Mouse (Mus musculus): ENCODE results near the gene Hcn2. TPM values are rescaled to one million over a fixed set of nuclear protein-coding genes. Genes with fewer than 3 reads are reported as not detected.

Gene Hcn2
- 0.02 TPM in 1 of 2 replicates, not detected in the other for polyA plus RNA-seq (2015; fragmentation: Nextera tagmentation; extraction: Ambion mirVana)

GRCm38 (mm10) chr10:79716254-79716987 is at the start of gene Hcn2:
Hcn2 (plus strand) TSS chr10:79716634.
- peak within 1 kb of the TSS; percentile 62 for H3K4me3 ChIP-seq (replicated peaks)
- H3K36me3 ChIP-seq (replicated peaks), result peaks cover 14% of the 10 kb centered on the region
- no peak within 1 kb of the TSS for H3K9ac ChIP-seq
- H3K4me1 ChIP-seq (replicated peaks), result peaks cover 43% of the 10 kb centered on the region
- H3K27ac ChIP-seq (replicated peaks), result no peak within 1 kb of the TSS
- WGBS (ENCODE audit: insufficient replicate concordance), result 2% methylated on average over 62 of the region's 91 CpGs
- H3K4me2 ChIP-seq, result peak within 1 kb of the TSS; percentile 88
- H3K27me3 ChIP-seq, result peaks cover 76% of the 10 kb centered on the region
- ATAC-seq (ENCODE audit: insufficient read depth), result no peak
- H3K9me3 ChIP-seq (replicated peaks), result no peaks in the 10 kb centered on the region

- no peak overlapping the region for H3K4me2 ChIP-seq
- H3K9me3 ChIP-seq (replicated peaks), result no peaks in the 10 kb centered on the region
- H3K27ac ChIP-seq (replicated peaks), result no peak overlapping the region
- peaks cover 33% of the 10 kb centered on the region for H3K4me1 ChIP-seq (replicated peaks)
- H3K27me3 ChIP-seq, result peaks cover 5% of the 10 kb centered on the region; the same call in 1 of the 2 replicates
- no peak overlapping the region for H3K9ac ChIP-seq
- no peak overlapping the region for H3K4me3 ChIP-seq (replicated peaks)
- no peaks in the 10 kb centered on the region; the same call in 1 of the 2 replicates for H3K36me3 ChIP-seq (replicated peaks)
- ATAC-seq (ENCODE audit: insufficient read depth), result no peak
- WGBS (ENCODE audit: insufficient replicate concordance), result 64% methylated on average over 5 of the region's 5 CpGs
Observed at GRCm38 (mm10) chr10:79668076-79668475, 48.4 kb upstream of the Hcn2 start.

DNA sequence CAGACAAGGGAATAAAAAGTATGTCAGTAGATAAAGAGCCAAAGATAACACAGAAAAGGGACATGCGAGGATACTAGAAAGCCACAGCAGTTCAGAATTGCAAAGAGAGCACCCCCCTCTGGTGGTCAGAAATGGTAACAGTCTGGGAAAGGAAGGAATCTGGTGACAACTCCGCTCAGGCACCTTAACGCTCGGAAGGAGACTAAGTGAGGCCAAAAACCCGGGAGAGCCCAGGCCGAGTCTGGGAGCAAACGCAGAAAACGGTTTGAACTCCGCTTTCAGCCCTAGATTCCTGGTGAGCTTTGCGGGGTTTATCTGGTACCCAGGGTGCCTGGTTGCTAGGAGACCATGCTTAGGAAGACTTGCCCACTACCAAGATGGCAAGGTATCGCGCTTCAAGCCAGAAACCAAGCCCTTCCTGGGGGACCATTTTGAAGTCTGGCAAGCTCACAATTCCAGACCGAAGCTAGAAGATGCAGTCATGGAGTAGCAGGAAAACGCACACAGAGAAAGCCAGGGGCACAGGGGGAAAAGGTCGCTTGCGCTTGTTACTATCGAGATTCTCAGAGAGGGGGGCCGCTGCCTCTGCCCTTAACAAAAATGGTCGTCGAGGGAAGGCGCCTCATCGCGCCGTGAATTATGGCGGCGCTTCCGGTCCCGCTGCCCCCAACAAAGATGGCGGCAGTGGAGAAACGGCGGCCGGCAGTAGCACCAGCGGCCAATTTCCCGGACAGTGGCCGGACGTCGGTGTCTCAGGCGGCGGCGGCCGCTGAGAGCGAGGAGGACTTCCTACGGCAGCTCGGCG is 47.5 kb upstream of the Hcn2 start, which contains the start of gene Tpgs1:
Tpgs1 (plus strand) TSS at position 599 of the 805 bp plus-strand sequence.
- Histone ChIP-seq H3K4me2 (peak within 1 kb of the TSS; percentile 88), H3K27ac (replicated peaks) (peak within 1 kb of the TSS; percentile 88), H3K4me3 (replicated peaks) (peak within 1 kb of the TSS; percentile 96), H3K36me3 (replicated peaks) (no peaks in the 10 kb centered on the region; the same call in 1 of the 2 replicates), H3K9me3 (replicated peaks) (no peaks in the 10 kb centered on the region), H3K9ac (peak within 1 kb of the TSS; percentile 80), H3K27me3 (peaks cover 5% of the 10 kb centered on the region; the same call in 1 of the 2 replicates), H3K4me1 (replicated peaks) (peaks cover 33% of the 10 kb centered on the region)
- ATAC-seq (ENCODE audit: insufficient read depth), result peak; percentile 80
- 1% methylated on average over 45 of the region's 45 CpGs for WGBS (ENCODE audit: insufficient replicate concordance)

DNA sequence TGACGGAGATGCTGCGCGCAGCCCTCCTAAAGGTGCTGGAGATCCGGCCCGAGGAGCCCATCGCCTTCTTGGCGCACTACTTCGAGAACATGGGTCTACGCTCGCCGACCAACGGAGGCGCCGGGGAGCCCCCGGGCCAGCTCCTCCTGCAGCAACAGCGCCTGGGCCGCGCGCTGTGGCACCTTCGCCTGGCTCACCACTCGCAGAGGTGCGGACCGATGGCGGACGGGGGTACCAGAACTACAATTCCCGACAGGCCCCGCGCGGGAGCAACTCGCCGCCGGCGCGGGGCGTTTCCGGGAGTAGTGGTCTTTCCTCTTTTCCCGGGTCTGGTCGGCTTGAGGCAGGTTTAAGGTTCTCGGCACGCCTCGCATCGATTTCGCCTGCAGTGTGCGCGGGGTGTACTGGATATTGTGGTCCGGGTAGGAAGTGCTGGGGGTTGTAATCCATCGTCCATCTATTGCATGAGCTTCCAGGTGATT is 46.8 kb upstream of the Hcn2 start:
- Histone ChIP-seq H3K4me1 (replicated peaks) (peaks cover 33% of the 10 kb centered on the region), H3K27me3 (peaks cover 5% of the 10 kb centered on the region; the same call in 1 of the 2 replicates), H3K27ac (replicated peaks) (peak overlapping the region; percentile 88), H3K9me3 (replicated peaks) (no peaks in the 10 kb centered on the region), H3K4me2 (peak overlapping the region; percentile 88), H3K4me3 (replicated peaks) (peak overlapping the region; percentile 96), H3K36me3 (replicated peaks) (no peaks in the 10 kb centered on the region; the same call in 1 of the 2 replicates), H3K9ac (peak overlapping the region; percentile 80)
- under 1% methylated on average over 47 of the region's 47 CpGs for WGBS (ENCODE audit: insufficient replicate concordance)
- peak; percentile 45 for ATAC-seq (ENCODE audit: insufficient read depth)

- H3K9me3 ChIP-seq (replicated peaks), result no peaks in the 10 kb centered on the region
- peaks cover 33% of the 10 kb centered on the region for H3K4me1 ChIP-seq (replicated peaks)
- H3K4me3 ChIP-seq (replicated peaks), result peak overlapping the region; percentile 96
- H3K9ac ChIP-seq, result peak overlapping the region; percentile 80
- H3K4me2 ChIP-seq, result peak overlapping the region; percentile 88
- 31% methylated on average over 15 of the region's 15 CpGs for WGBS (ENCODE audit: insufficient replicate concordance)
- H3K36me3 ChIP-seq (replicated peaks), result no peaks in the 10 kb centered on the region; the same call in 1 of the 2 replicates
- ATAC-seq (ENCODE audit: insufficient read depth), result peak; percentile 10; the same call in 1 of the 2 replicates
- peak overlapping the region; percentile 88 for H3K27ac ChIP-seq (replicated peaks)
- peaks cover 5% of the 10 kb centered on the region; the same call in 1 of the 2 replicates for H3K27me3 ChIP-seq
Observed at GRCm38 (mm10) chr10:79670071-79670888, 46.2 kb upstream of the Hcn2 start.

DNA sequence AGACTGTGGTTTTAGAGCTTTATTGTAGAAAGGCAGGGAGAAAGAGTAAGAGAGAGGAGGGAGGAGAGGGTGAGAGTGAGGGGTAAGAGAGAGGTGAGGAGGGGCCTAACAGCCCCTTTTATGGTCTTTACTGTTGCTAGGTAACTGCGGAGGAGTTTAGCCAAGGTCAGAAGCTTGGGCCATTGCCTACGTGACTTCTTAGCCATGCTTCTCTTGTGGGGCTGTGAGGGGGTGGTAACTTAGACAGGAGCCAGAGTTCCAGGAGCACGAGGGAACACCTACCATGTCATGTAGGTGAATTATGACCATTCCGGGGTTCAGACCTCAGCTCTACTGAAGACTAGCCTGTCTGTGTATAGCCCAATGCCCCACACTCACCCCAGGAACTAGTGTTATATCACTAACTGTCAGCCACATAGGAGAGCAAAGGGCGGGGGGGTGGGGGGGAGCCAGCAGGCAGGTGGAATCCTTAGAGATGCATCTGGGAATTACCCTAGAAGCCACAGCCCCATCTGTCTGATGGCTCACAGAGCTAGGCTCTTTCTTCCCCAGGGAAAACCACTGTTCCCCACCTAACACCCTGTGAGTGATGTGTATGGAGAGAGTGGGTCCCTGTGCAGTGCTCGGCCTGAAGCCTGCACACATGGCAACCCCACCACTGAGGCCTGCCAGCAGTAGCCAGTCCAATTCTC is 44.9 kb upstream of the Hcn2 start:
- H3K9me3 ChIP-seq (replicated peaks), result no peaks in the 10 kb centered on the region
- H3K4me1 ChIP-seq (replicated peaks), result peaks cover 33% of the 10 kb centered on the region
- ATAC-seq (ENCODE audit: insufficient read depth), result no peak
- H3K27ac ChIP-seq (replicated peaks), result no peak overlapping the region
- WGBS (ENCODE audit: insufficient replicate concordance), result 55% methylated on average over 6 of the region's 6 CpGs
- H3K4me3 ChIP-seq (replicated peaks), result no peak overlapping the region
- H3K9ac ChIP-seq, result no peak overlapping the region
- H3K27me3 ChIP-seq, result peaks cover 5% of the 10 kb centered on the region; the same call in 1 of the 2 replicates
- H3K36me3 ChIP-seq (replicated peaks), result no peaks in the 10 kb centered on the region; the same call in 1 of the 2 replicates
- H3K4me2 ChIP-seq, result no peak overlapping the region

DNA sequence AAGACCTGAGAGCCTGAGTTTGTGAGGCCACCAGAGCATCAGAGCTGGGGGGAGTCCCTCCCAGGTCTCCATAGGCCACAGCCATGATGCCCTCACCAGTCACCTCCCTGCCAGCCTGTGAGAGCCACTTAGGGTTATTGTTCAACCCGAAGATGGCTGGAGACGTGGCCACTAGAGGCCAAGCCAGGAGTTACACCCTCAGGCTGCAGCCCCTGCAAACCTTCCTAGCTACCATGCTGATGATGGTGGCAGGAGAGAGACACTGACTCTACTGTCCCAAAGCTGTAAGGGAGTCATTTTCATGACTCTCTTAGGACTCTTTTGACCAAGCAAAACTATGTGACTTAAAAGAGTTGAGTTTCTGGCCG is 44.4 kb upstream of the Hcn2 start:
- Histone ChIP-seq H3K9me3 (replicated peaks) (no peaks in the 10 kb centered on the region), H3K36me3 (replicated peaks) (no peaks in the 10 kb centered on the region; the same call in 1 of the 2 replicates), H3K4me2 (no peak overlapping the region), H3K27me3 (peaks cover 5% of the 10 kb centered on the region; the same call in 1 of the 2 replicates), H3K27ac (replicated peaks) (no peak overlapping the region), H3K9ac (no peak overlapping the region), H3K4me3 (replicated peaks) (no peak overlapping the region), H3K4me1 (replicated peaks) (peaks cover 33% of the 10 kb centered on the region)
- ATAC-seq (ENCODE audit: insufficient read depth), result no peak
- WGBS (ENCODE audit: insufficient replicate concordance), result 57% methylated on average over 3 of the region's 3 CpGs

GRCm38 (mm10) chr10:79673054-79673453 is 43.4 kb upstream of the Hcn2 start:
- H3K4me1 ChIP-seq (replicated peaks), result peaks cover 32% of the 10 kb centered on the region
- H3K27ac ChIP-seq (replicated peaks), result no peak overlapping the region
- ATAC-seq (ENCODE audit: insufficient read depth), result no peak
- H3K4me3 ChIP-seq (replicated peaks), result no peak overlapping the region
- no peaks in the 10 kb centered on the region for H3K9me3 ChIP-seq (replicated peaks)
- H3K27me3 ChIP-seq, result peaks cover 2% of the 10 kb centered on the region; the same call in 1 of the 2 replicates
- no peaks in the 10 kb centered on the region; the same call in 1 of the 2 replicates for H3K36me3 ChIP-seq (replicated peaks)
- no peak overlapping the region for H3K9ac ChIP-seq
- 80% methylated on average over 3 of the region's 3 CpGs for WGBS (ENCODE audit: insufficient replicate concordance)
- no peak overlapping the region for H3K4me2 ChIP-seq

DNA sequence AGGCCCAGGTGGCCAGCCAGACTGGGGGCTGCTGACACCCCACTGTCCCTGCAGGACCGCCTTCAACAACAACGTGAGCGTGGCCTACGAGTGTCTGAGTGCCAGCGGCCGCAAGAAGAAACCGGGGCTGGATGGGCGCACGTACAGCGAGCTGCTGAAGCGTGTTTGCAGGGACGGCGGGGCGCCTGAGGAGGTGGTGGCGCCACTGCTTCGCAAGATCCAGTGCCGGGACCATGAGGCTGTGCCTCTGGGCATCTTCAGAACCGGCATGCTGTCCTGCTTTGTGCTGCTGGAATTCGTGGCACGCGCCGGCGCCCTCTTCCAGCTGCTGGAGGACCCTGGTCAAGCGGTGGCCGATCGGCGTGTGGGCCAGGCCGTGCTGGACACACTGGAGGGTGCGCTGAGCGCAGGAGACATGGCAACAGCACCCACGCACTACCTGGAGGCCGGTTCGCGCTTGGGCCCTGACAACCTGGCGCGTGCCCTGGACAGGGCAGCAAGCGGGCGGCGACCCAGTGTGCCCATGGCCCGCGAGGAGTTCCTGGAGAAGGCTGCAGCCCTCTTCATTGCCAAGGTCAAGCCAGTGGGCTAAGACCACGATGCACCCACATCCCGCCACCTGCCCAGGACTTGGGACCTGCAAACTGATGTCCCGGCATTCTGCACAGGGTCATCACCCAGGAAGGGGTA is 40.9 kb upstream of the Hcn2 start:
- Histone ChIP-seq H3K27me3 (no peaks in the 10 kb centered on the region; the same call in 1 of the 2 replicates), H3K9ac (no peak overlapping the region), H3K4me2 (no peak overlapping the region), H3K4me1 (replicated peaks) (peaks cover 23% of the 10 kb centered on the region), H3K9me3 (replicated peaks) (no peaks in the 10 kb centered on the region), H3K36me3 (replicated peaks) (no peaks in the 10 kb centered on the region; the same call in 1 of the 2 replicates), H3K27ac (replicated peaks) (no peak overlapping the region), H3K4me3 (replicated peaks) (no peak overlapping the region)
- no peak for ATAC-seq (ENCODE audit: insufficient read depth)
- 72% methylated on average over 44 of the region's 44 CpGs for WGBS (ENCODE audit: insufficient replicate concordance)
